Mouse (Mus musculus): ENCODE measurements at regions not wholly inside any gene's neighbourhood (a gene's known extent, or its start where the extent isn't known, plus 50 kb on each side); places are given as distances from the start of the nearest gene placed in this dataset.
A peak's percentile ranks its signal among the peaks of the same experiment; 100 is the strongest.

DNA sequence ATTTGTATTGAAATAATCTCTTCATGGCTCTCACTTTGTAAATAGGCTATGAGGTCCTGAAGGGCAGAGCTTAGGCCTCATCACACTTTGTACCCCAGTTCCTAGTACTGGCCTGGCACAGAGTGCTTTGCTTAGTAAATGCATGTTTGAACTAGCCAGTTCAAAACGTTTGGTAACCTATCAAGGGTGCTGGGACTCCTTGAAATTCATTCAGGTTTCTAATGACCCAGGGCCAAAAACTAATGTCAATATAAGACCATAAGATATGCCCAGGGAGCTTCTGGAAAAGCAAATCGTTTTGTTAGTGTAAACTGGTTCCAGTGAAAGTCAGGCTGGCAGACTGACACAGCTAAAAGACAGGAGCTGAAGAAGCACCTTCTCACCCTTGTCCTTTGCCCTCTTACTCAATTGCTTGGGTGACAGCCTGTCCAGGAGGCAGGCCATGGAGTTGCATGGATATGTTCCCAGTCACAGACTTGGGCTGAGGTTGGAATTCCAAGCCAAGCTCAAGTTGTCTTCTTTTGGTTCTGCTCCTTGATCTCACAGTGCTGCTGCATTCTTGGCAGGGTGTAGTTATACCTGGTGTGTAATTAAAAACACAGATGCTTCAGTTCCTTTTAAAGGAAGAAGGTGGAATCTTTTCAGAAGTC, 96.9 kb upstream of the Ar start:
- DNase-seq: peak; percentile 82

DNA sequence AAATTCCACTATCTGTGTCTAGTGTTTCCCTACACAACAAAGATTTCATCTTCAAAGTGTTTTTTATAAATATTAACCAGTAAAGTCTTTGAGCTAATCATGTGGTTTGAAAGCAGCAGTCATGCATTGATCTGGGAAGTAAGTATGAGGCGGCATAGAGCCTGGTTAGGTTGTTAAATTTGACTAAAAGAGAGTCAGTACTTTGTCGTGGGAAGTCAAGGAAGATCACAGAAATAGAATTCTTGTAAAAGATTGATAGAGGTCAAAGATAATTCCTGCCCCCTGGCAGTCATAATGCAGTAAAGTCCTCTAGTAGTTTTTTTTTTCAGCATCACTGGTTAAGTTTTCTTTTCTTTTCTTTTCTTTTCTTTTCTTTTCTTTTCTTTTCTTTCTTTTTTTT, 95.8 kb upstream of the Ar start:
- peak; percentile 51 for DNase-seq
